Mouse (Mus musculus) central nervous system, embryonic 18 days (tissue): Measurements from ENCODE around the gene Hs3st2. TPM values are rescaled to one million over a fixed set of nuclear protein-coding genes. Genes with fewer than 3 reads are reported as not detected.

Experiments
- polyA plus RNA-seq: library from polyadenylated mRNA; depleted of rRNA; stranded (reverse); fragments of >200 nt; gene quantifications from 2 replicates; pipeline ENCODE4 v1.2.3, GENCODE M21; 2012; rRNA removed

Gene Hs3st2
- polyA plus RNA-seq: 19.1 and 23.2 TPM in 2 replicates

GRCm38 (mm10) chr7:121391225-121391983 is at the start of gene Hs3st2:
Hs3st2 (plus strand) TSS chr7:121391859.

